13 mouse cellular contexts compared by ENCODE assay signal in the genomic region with DNA sequence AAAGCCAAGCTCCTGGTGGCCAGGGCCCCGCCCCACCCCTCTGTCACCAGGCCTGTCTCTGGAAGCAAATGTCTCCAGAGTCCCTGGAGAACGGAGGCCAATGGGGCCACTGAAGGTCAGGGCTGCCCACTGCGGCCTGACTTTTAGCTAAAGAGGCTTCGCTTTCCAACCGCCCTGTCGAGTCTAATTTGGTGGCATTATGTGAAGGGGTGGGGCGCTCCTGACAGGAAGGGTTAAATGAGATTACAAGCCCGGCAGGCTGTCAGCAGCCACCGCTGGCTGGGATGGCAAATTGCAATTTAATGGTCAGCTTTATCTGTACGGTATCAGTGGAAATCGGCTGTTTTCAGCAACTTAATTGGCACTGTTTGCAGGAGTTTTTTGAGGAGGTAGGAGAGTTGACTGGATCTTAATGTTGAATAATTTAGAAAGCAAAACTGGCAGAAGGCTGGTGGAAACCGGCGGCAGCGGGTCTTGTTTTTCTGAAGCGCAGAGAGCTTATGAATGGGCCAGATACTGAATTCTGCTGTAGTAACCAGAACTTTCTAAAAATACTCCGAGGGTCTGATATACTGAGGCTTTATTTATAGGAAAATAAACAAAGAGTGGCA. TPM values are rescaled to one million over a fixed set of nuclear protein-coding genes. Genes with fewer than 3 reads are reported as not detected.
DNase-seq lines count a peak whose midpoint lies in the region; ATAC-seq lines count a peak whose summit lies in the region.
"Had no signal": no experiment of that assay in that cellular context is flagged by ENCODE, and none has a peak within 500 bp of the region (broad histone marks: within the 10 kb centered on the region; RNA-seq: fewer than 3 reads in every experiment).

No protein-coding gene starts in this region.

- peak; percentile 64; the same call in 1 of the 2 replicates for ATAC-seq in hindbrain, embryonic 11.5 days (ENCODE audit: low FRiP score)
- ATAC-seq in midbrain, embryonic 15.5 days (replicated peaks): no peak

- H3K9me3 ChIP-seq in hindbrain, embryonic 11.5 days (ENCODE audit: control insufficient read depth, low read length): no peaks in the 10 kb centered on the region
- H3K9me3 ChIP-seq in midbrain, embryonic 15.5 days: no peaks in the 10 kb centered on the region
- H3K9me3 ChIP-seq: limb, embryonic 12.5 days had no signal

- H3K4me3 ChIP-seq in hindbrain, embryonic 11.5 days (ENCODE audit: low read depth, low read length): no peak overlapping the region
- peak overlapping the region; percentile 19 for H3K4me3 ChIP-seq in midbrain, embryonic 15.5 days
- H3K4me3 ChIP-seq: limb, embryonic 12.5 days had no signal

- 19% methylated on average over 16 of the region's 16 CpGs for WGBS in hindbrain, embryonic 11.5 days
- 10% methylated on average over 16 of the region's 16 CpGs for WGBS in midbrain, embryonic 15.5 days

- H3K36me3 ChIP-seq in hindbrain, embryonic 11.5 days (ENCODE audit: control insufficient read depth, insufficient read depth, low read length): no peaks in the 10 kb centered on the region
- no peaks in the 10 kb centered on the region for H3K36me3 ChIP-seq in midbrain, embryonic 15.5 days (replicated peaks)
- H3K36me3 ChIP-seq: limb, embryonic 12.5 days had no signal

- peak; percentile 48 for DNase-seq in adrenal gland, postnatal 14 days
- DNase-seq in adrenal gland, adult 18-20 months (ENCODE audit: low spot score in 2 of 2): no peak
- DNase-seq in embryo, embryonic 11 days: peak; percentile 73
- DNase-seq in hindbrain, embryonic 11.5 days (ENCODE audit: low spot score): peak; percentile 72
- no peak for DNase-seq in right cerebral cortex, adult 18-20 months
- no peak for DNase-seq in right cerebral cortex, postnatal 36 days (ENCODE audit: low spot score in 2 of 2)
- DNase-seq in gastrocnemius, postnatal 14 days: no peak
- DNase-seq: lung, postnatal 14 days had no signal

- H3K27ac ChIP-seq in hindbrain, embryonic 11.5 days (ENCODE audit: low read depth, low read length): no peak overlapping the region
- peak overlapping the region; percentile 47 for H3K27ac ChIP-seq in midbrain, embryonic 15.5 days
- H3K27ac ChIP-seq: limb, embryonic 12.5 days had no signal

- H3K4me1 ChIP-seq in hindbrain, embryonic 11.5 days (replicated peaks; ENCODE audit: control insufficient read depth, insufficient read depth, low read length): peaks cover 18% of the 10 kb centered on the region
- H3K4me1 ChIP-seq in midbrain, embryonic 15.5 days: peaks cover 61% of the 10 kb centered on the region

- H3K27me3 ChIP-seq in hindbrain, embryonic 11.5 days (ENCODE audit: control insufficient read depth, insufficient read depth, low read length): peaks cover 50% of the 10 kb centered on the region
- peaks cover 61% of the 10 kb centered on the region for H3K27me3 ChIP-seq in midbrain, embryonic 15.5 days (replicated peaks)

- H3K4me2 ChIP-seq in hindbrain, embryonic 11.5 days (replicated peaks; ENCODE audit: low read depth, low read length): 0 out of 2 replicates have a peak overlapping the region, but pooled peaks have one; percentile 11
- H3K4me2 ChIP-seq in midbrain, embryonic 15.5 days: peak overlapping the region; percentile 25
- H3K4me2 ChIP-seq: limb, embryonic 12.5 days had no signal

- intact Hi-C loops in gastrocnemius, postnatal 14 days (cut with DNase I; ENCODE audit: low total_unique reads): no loop called here

- H3K9ac ChIP-seq in hindbrain, embryonic 11.5 days (ENCODE audit: low read depth, low read length): no peak overlapping the region
- no peak overlapping the region; the same call in 1 of the 2 replicates for H3K9ac ChIP-seq in midbrain, embryonic 15.5 days
- H3K9ac ChIP-seq: limb, embryonic 12.5 days had no signal

RNA-seq across cellular contexts. Expression of a gene that starts 46.5 kb away (rescaled TPM):
- not detected in 2 replicates for total RNA-seq in adrenal gland, postnatal 14 days (2021)
- total RNA-seq in adrenal gland, adult 18-20 months (2021): not detected
- not detected in 2 replicates for polyA plus RNA-seq in hindbrain, embryonic 11.5 days (2014; fragmentation: Nextera tagmentation; extraction: Ambion mirVana)
- 0.09 and 0.15 TPM in 2 replicates for polyA plus RNA-seq in midbrain, embryonic 15.5 days (2015; fragmentation: Nextera tagmentation; extraction: Ambion mirVana)
- not detected for total RNA-seq in gastrocnemius, postnatal 14 days (2021)
- polyA plus RNA-seq: gonadal fat pad, adult 2 months; kidney, embryonic 16.5 days; limb, embryonic 12.5 days; stomach, embryonic 14.5 days had no signal

Comparison
In these comparisons a context has a peak if more than half of its experiments do, and no peak if none do; other contexts are left out.
1. DNase-seq: peak in adrenal gland, postnatal 14 days (single experiment), embryo, embryonic 11 days (single experiment) and hindbrain, embryonic 11.5 days (single experiment); none in adrenal gland, adult 18-20 months (0 of 2), right cerebral cortex, adult 18-20 months (single experiment), right cerebral cortex, postnatal 36 days (0 of 2) and gastrocnemius, postnatal 14 days (single experiment).